ENCODE assay signal across 19 mouse cellular contexts in genomic region chr10:8718831-8719230, GRCm38 (mm10).
"Had no signal": no experiment of that assay in that cellular context is flagged by ENCODE, and none has a peak within 500 bp of the region (broad histone marks: within the 10 kb centered on the region; RNA-seq: fewer than 3 reads in every experiment).

No protein-coding gene starts in this region.

- H3K27me3 ChIP-seq: limb, embryonic 12.5 days; limb, embryonic 15.5 days; midbrain, embryonic 13.5 days; stomach, embryonic 15.5 days had no signal

- H3K9ac ChIP-seq: limb, embryonic 12.5 days; limb, embryonic 15.5 days; liver, embryonic 14.5 days; liver, postnatal 0 days; lung, embryonic 14.5 days; midbrain, embryonic 13.5 days; stomach, embryonic 15.5 days had no signal

- H3K4me2 ChIP-seq: limb, embryonic 12.5 days; limb, embryonic 15.5 days; liver, embryonic 11.5 days; lung, embryonic 14.5 days; midbrain, embryonic 13.5 days; stomach, embryonic 15.5 days had no signal

- H3K4me1 ChIP-seq: limb, embryonic 12.5 days; midbrain, embryonic 13.5 days had no signal

- H3K27ac ChIP-seq: kidney, postnatal 0 days; limb, embryonic 12.5 days; limb, embryonic 15.5 days; liver, embryonic 14.5 days; macrophage; midbrain, embryonic 13.5 days; stomach, embryonic 15.5 days had no signal

- H3K4me3 ChIP-seq: limb, embryonic 12.5 days; limb, embryonic 15.5 days; midbrain, embryonic 13.5 days; stomach, embryonic 15.5 days had no signal

- H3K9me3 ChIP-seq: limb, embryonic 12.5 days; limb, embryonic 15.5 days; midbrain, embryonic 13.5 days; stomach, embryonic 15.5 days had no signal

- DNase-seq: kidney, adult 2 months; kidney, postnatal 25 days; liver, postnatal 0 days; lung, embryonic 14.5 days; right cerebral cortex, adult 18-20 months; right cerebral cortex, postnatal 14 days; right cerebral cortex, postnatal 4 days; thymus, adult 18-20 months; thymus, postnatal 4 days had no signal

- H3K36me3 ChIP-seq: midbrain, embryonic 13.5 days; stomach, embryonic 15.5 days had no signal

- ATAC-seq: liver, postnatal 0 days; lung, postnatal 0 days; midbrain, embryonic 13.5 days; midbrain, embryonic 16.5 days had no signal
